Mouse (Mus musculus) gastrocnemius, postnatal 36 days (tissue): Measurements from ENCODE around the gene Sec16a. TPM values are rescaled to one million over a fixed set of nuclear protein-coding genes. Genes with fewer than 3 reads are reported as not detected.

Experiments
- DNase-seq, 2 experiments: peaks; one replicate each; pipeline ENCODE4 v3.0.0; 2022
- intact Hi-C: fragments of 180-260 bp; cut with DNase I; formaldehyde crosslinking; loops from one replicate; pipeline ENCODE4 v1.15.1; 2025
- total RNA-seq, 2 experiments: library from RNA; stranded (reverse); gene quantifications; 2 replicates each; pipeline ENCODE4 v1.2.3; 2021

Sec16a gene
- total RNA-seq, 2 experiments from 2014 or later: 21.0 to 23.9 TPM

- no peak for DNase-seq
- intact Hi-C loops: no loop called here
These were observed 30.8 kb upstream of the Sec16a start for GRCm38 (mm10) chr2:26475505-26476430.

GRCm38 (mm10) chr2:26474789-26475504 is 29.9 kb upstream of the Sec16a start:
- intact Hi-C loops: loop anchor here (5.0 kb wide), 1 partner anchor 72 kb away; no protein-coding TSS in a partner anchor

GRCm38 (mm10) chr2:26472312-26473090 is 27.5 kb upstream of the Sec16a start:
- DNase-seq: no peak
- intact Hi-C loops: loop anchor here (5.0 kb wide), 1 partner anchor 75 kb away; no protein-coding TSS in a partner anchor

More at GRCm38 (mm10) chr2:26474789-26475504, 29.9 kb upstream of the Sec16a start:
- peak in 1 of 2 experiments; percentile 38 for DNase-seq

- no peak for DNase-seq
- intact Hi-C loops: loop anchor here (5.0 kb wide), 1 partner anchor 76 kb away; no protein-coding TSS in a partner anchor
These were observed 26.8 kb upstream of the Sec16a start for GRCm38 (mm10) chr2:26471652-26472285.

- intact Hi-C loops: loop anchor here (5.0 kb wide), 1 partner anchor 76 kb away; no protein-coding TSS in a partner anchor
- DNase-seq: no peak
These were observed 26.0 kb upstream of the Sec16a start for GRCm38 (mm10) chr2:26470967-26471366.

- no peak for DNase-seq
- intact Hi-C loops: no loop called here
These were observed 23.4 kb upstream of the Sec16a start for GRCm38 (mm10) chr2:26468376-26468775.

GRCm38 (mm10) chr2:26463412-26463811 is 18.4 kb upstream of the Sec16a start:
- DNase-seq: no peak
- intact Hi-C loops: no loop called here

GRCm38 (mm10) chr2:26462980-26463379 is 18.0 kb upstream of the Sec16a start:
- no peak for DNase-seq
- intact Hi-C loops: no loop called here

GRCm38 (mm10) chr2:26461667-26462066 is 16.7 kb upstream of the Sec16a start:
- intact Hi-C loops: no loop called here
- no peak for DNase-seq

- no peak for DNase-seq
- intact Hi-C loops: no loop called here
These were observed 15.8 kb upstream of the Sec16a start for GRCm38 (mm10) chr2:26460837-26461236.

- DNase-seq: no peak
- intact Hi-C loops: no loop called here
These were observed 15.2 kb upstream of the Sec16a start for GRCm38 (mm10) chr2:26460097-26460646.

- no peak for DNase-seq
- intact Hi-C loops: no loop called here
These were observed 14.5 kb upstream of the Sec16a start for GRCm38 (mm10) chr2:26459478-26459877.

GRCm38 (mm10) chr2:26458402-26459124 is 13.5 kb upstream of the Sec16a start:
- DNase-seq: peak; percentile 48 to 56
- intact Hi-C loops: no loop called here

- DNase-seq: peak; percentile 64 to 65
- intact Hi-C loops: loop anchor here (1.0 to 5.0 kb wide), 3 partner anchors 112 to 453 kb away; partner anchors contain the start of gene Surf6
These were observed 4.4 kb upstream of the Sec16a start for GRCm38 (mm10) chr2:26449121-26450060.

GRCm38 (mm10) chr2:26447451-26447850 is 2.4 kb upstream of the Sec16a start:
- intact Hi-C loops: loop anchor here (5.0 kb wide), 1 partner anchor 455 kb away; the partner anchor contains the start of gene Surf6
- no peak for DNase-seq

- DNase-seq: no peak
- intact Hi-C loops: loop anchor here (1.0 to 5.0 kb wide), 2 partner anchors 115 to 456 kb away; partner anchors contain the start of gene Surf6
These were observed 1.7 kb upstream of the Sec16a start for GRCm38 (mm10) chr2:26446671-26447070.

GRCm38 (mm10) chr2:26445666-26446445 is 840 bp upstream of the Sec16a start:
- intact Hi-C loops: loop anchor here (1.0 to 5.0 kb wide), 2 partner anchors 115 to 456 kb away; partner anchors contain the start of gene Surf6
- DNase-seq: peak; percentile 84 to 97
